Mouse (Mus musculus): ENCODE measurements around the gene Fam207a.

GRCm38 (mm10) chr10:77438021-77438420 lies 77.6 kb downstream of the Fam207a start:
- TF ChIP-seq CTCF (IDR thresholded peaks at IDR 0.05; ENCODE audit: low read depth, low read length): no peak
- TF ChIP-seq GATA1 (IDR thresholded peaks at IDR 0.05; ENCODE audit: borderline replicate concordance, low read length): no peak
- TF ChIP-seq GATA2 (IDR thresholded peaks at IDR 0.05; ENCODE audit: borderline replicate concordance, low read depth, low read length): no peak
